Mouse (Mus musculus): Measurements from ENCODE around the gene D030056L22Rik. TPM values are rescaled to one million over a fixed set of nuclear protein-coding genes. Genes with fewer than 3 reads are reported as not detected.

The D030056L22Rik gene
- total and polyA plus RNA-seq, 3 experiments, result 20.6 to 76.0 (median 29.2) TPM

GRCm38 (mm10) chr19:18725186-18725585, 12.2 kb downstream of the D030056L22Rik start:
- dilution Hi-C loops (cut with MboI; ENCODE audit: extremely low pct_ligation_motif_present, extremely low pct_unique_long_range_greater_than_20kb, low sequenced_read_pairs), result no loop called here
- in situ Hi-C loops (cut with MboI; ENCODE audit: low pct_ligation_motif_present, low pct_unique_long_range_greater_than_20kb, low sequenced_read_pairs), result no loop called here
- no peak for DNase-seq (ENCODE audit: extremely low read depth)
- Histone ChIP-seq H3K27ac (ENCODE audit: insufficient read depth, low read depth) (no peak overlapping the region), H3K27me3 (replicated peaks) (no peaks in the 10 kb centered on the region), H3K9me3 (replicated peaks; ENCODE audit: low read length) (no peaks in the 10 kb centered on the region), H3K79me2 (replicated peaks; ENCODE audit: control insufficient read depth, extremely low read depth, insufficient read depth, poor library complexity, severe bottlenecking) (no peaks in the 10 kb centered on the region), H3K4me1 (ENCODE audit: control insufficient read depth in 1 of 2, insufficient read depth in 2 of 2) (no peaks in the 10 kb centered on the region), H3K36me3 (replicated peaks in 1 of 2; ENCODE audit: control insufficient read depth in 1 of 2, insufficient read depth in 1 of 2, low read length in 1 of 2) (no peaks in the 10 kb centered on the region), H3K9ac (ENCODE audit: insufficient read depth, low read depth) (no peak overlapping the region), H3K4me3 (replicated peaks in 1 of 3; ENCODE audit: low read depth in 2 of 3, low read length in 2 of 3, poor library complexity in 1 of 3) (no peak overlapping the region), H3K4me2 (ENCODE audit: insufficient read depth, low read depth, poor library complexity, severe bottlenecking) (no peak overlapping the region)
- TF ChIP-seq E2F4 (IDR thresholded peaks at IDR 0.05; ENCODE audit: insufficient replicate concordance, low read depth, low read length), result no peak
- TF ChIP-seq CTCF (conservative IDR thresholded peaks at IDR 0.05 in 1 of 2, IDR thresholded peaks at IDR 0.05 in 1 of 2; ENCODE audit: low read depth in 2 of 2, low read length in 2 of 2), result peak in 1 of 2 experiments; percentile 40; a peak in 2 of 4 replicates
- no peak for TF ChIP-seq ZNF384 (IDR thresholded peaks at IDR 0.05; ENCODE audit: low read depth, low read length)
- TF ChIP-seq CHD2 (IDR thresholded peaks at IDR 0.05; ENCODE audit: low read length), result no peak
- no peak for TF ChIP-seq TCF12 (IDR thresholded peaks at IDR 0.05; ENCODE audit: low read depth, low read length)
- TF ChIP-seq TBP (conservative IDR thresholded peaks at IDR 0.05; ENCODE audit: low read depth, low read length), result no peak
- no peak for TF ChIP-seq JUN (IDR thresholded peaks at IDR 0.05; ENCODE audit: insufficient read depth, low read depth, low read length)
- no peak for TF ChIP-seq USF2 (conservative IDR thresholded peaks at IDR 0.05; ENCODE audit: low read depth, low read length)
- no peak for TF ChIP-seq MAFK (IDR thresholded peaks at IDR 0.05; ENCODE audit: insufficient replicate concordance, low read length)
- TF ChIP-seq KAT2A (IDR thresholded peaks at IDR 0.05; ENCODE audit: insufficient replicate concordance, low read length), result no peak
- TF ChIP-seq MAZ (IDR thresholded peaks at IDR 0.05; ENCODE audit: low read depth, low read length), result no peak
- no peak for TF ChIP-seq USF1 (IDR thresholded peaks at IDR 0.05; ENCODE audit: low read depth, low read length)
- no peak for TF ChIP-seq IRF4 (IDR thresholded peaks at IDR 0.05; ENCODE audit: low read depth, low read length)
- TF ChIP-seq PAX5 (IDR thresholded peaks at IDR 0.05; ENCODE audit: low read length), result no peak
- TF ChIP-seq RAD21 (IDR thresholded peaks at IDR 0.05; ENCODE audit: low read depth, low read length), result peak; percentile 11
- TF ChIP-seq SMC3 (IDR thresholded peaks at IDR 0.05; ENCODE audit: low read depth, low read length), result 0 out of 2 replicates have a peak, but pooled peaks have one; percentile 6
- no peak for TF ChIP-seq MEF2A (IDR thresholded peaks at IDR 0.05; ENCODE audit: borderline replicate concordance, low read depth, low read length)
- TF ChIP-seq ZKSCAN1 (IDR thresholded peaks at IDR 0.05; ENCODE audit: borderline replicate concordance, low read depth, low read length), result no peak

GRCm38 (mm10) chr19:18730255-18730654, 17.3 kb downstream of the D030056L22Rik start:
- dilution Hi-C loops (cut with MboI; ENCODE audit: extremely low pct_ligation_motif_present, extremely low pct_unique_long_range_greater_than_20kb, low sequenced_read_pairs), result no loop called here
- Histone ChIP-seq H3K4me3 (replicated peaks in 1 of 3; ENCODE audit: low read depth in 2 of 3, low read length in 2 of 3, poor library complexity in 1 of 3) (no peak overlapping the region), H3K9ac (ENCODE audit: insufficient read depth, low read depth) (no peak overlapping the region), H3K27ac (ENCODE audit: insufficient read depth, low read depth) (no peak overlapping the region), H3K4me2 (ENCODE audit: insufficient read depth, low read depth, poor library complexity, severe bottlenecking) (no peak overlapping the region), H3K36me3 (replicated peaks in 1 of 2; ENCODE audit: control insufficient read depth in 1 of 2, insufficient read depth in 1 of 2, low read length in 1 of 2) (no peaks in the 10 kb centered on the region), H3K79me2 (replicated peaks; ENCODE audit: control insufficient read depth, extremely low read depth, insufficient read depth, poor library complexity, severe bottlenecking) (no peaks in the 10 kb centered on the region), H3K27me3 (replicated peaks) (no peaks in the 10 kb centered on the region), H3K9me3 (replicated peaks; ENCODE audit: low read length) (no peaks in the 10 kb centered on the region), H3K4me1 (ENCODE audit: control insufficient read depth in 1 of 2, insufficient read depth in 2 of 2) (no peaks in the 10 kb centered on the region)
- TF ChIP-seq USF1 (IDR thresholded peaks at IDR 0.05; ENCODE audit: low read depth, low read length) (no peak), TBP (conservative IDR thresholded peaks at IDR 0.05; ENCODE audit: low read depth, low read length) (no peak), CTCF (conservative IDR thresholded peaks at IDR 0.05 in 1 of 2, IDR thresholded peaks at IDR 0.05 in 1 of 2; ENCODE audit: low read depth in 2 of 2, low read length in 2 of 2) (no peak), ETS1 (conservative IDR thresholded peaks at IDR 0.05; ENCODE audit: low read depth, low read length) (no peak), PAX5 (IDR thresholded peaks at IDR 0.05; ENCODE audit: low read length) (no peak), POLR2AphosphoS2 (IDR thresholded peaks at IDR 0.05; ENCODE audit: low read depth, low read length) (no peak), ELF1 (IDR thresholded peaks at IDR 0.05; ENCODE audit: low read depth, low read length) (no peak), CHD2 (IDR thresholded peaks at IDR 0.05; ENCODE audit: low read length) (no peak), POLR2A (IDR thresholded peaks at IDR 0.05; ENCODE audit: low read depth, low read length) (no peak), USF2 (conservative IDR thresholded peaks at IDR 0.05; ENCODE audit: low read depth, low read length) (no peak), MYC (IDR thresholded peaks at IDR 0.05; ENCODE audit: low read depth, low read length) (no peak), BHLHE40 (IDR thresholded peaks at IDR 0.05; ENCODE audit: low read depth, low read length) (no peak), TCF12 (IDR thresholded peaks at IDR 0.05; ENCODE audit: low read depth, low read length) (no peak), NRF1 (IDR thresholded peaks at IDR 0.05; ENCODE audit: low read depth, low read length) (no peak), SIN3A (IDR thresholded peaks at IDR 0.05; ENCODE audit: low read length) (no peak), MAX (IDR thresholded peaks at IDR 0.05; ENCODE audit: low read length) (no peak)
- in situ Hi-C loops (cut with MboI; ENCODE audit: low pct_ligation_motif_present, low pct_unique_long_range_greater_than_20kb, low sequenced_read_pairs), result no loop called here
- DNase-seq (ENCODE audit: extremely low read depth), result no peak

Data from CH12.LX (cell line).